In the genomic region with DNA sequence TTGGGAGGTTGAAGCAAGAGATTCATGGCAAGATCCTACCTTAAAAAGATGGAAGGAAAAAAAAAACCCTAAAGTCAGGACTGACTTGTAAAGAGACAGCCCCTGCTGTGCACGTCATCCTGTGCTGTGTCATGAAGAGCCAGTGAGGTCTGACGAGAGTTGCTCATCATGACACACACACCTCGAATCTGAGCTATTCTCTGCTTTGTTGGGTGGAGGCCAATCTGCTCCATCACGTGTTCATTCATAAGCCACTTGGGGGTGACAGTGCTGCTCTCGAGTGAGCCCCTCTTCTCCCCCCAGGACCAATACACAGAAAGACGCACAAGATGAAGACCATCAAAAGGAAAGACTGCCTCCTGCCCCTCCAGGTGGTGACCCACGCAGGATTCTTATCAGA, we compare ENCODE assay signal across 17 mouse cellular contexts. TPM values are rescaled to one million over a fixed set of nuclear protein-coding genes. Genes with fewer than 3 reads are reported as not detected.
DNase-seq lines count a peak whose midpoint lies in the region; ATAC-seq and TF ChIP-seq lines count a peak whose summit lies in the region.
"Had no signal": no experiment of that assay in that cellular context is flagged by ENCODE, and none has a peak within 500 bp of the region (broad histone marks: within the 10 kb centered on the region; RNA-seq: fewer than 3 reads in every experiment).

No protein-coding gene starts in this region.

- no peak overlapping the region for H3K4me3 ChIP-seq in layer of hippocampus, adult 2 months
- H3K4me3 ChIP-seq: embryonic facial prominence, embryonic 12.5 days; forebrain, embryonic 15.5 days; heart, embryonic 13.5 days had no signal

- ATAC-seq in CD4-positive, CD25-positive, alpha-beta regulatory T cell, adult 4 months = no peak
- ATAC-seq: forebrain, embryonic 15.5 days; hindbrain, postnatal 0 days had no signal

- no peak for TF ChIP-seq CTCF in layer of hippocampus, adult 2 months (conservative IDR thresholded peaks at IDR 0.05)

- peak; percentile 67 for DNase-seq in adrenal gland, adult 2 months
- DNase-seq in adrenal gland, postnatal 10 days = no peak
- DNase-seq in layer of hippocampus, adult 2 months (ENCODE audit: low spot score in 2 of 2) = no peak
- no peak for DNase-seq in layer of hippocampus, postnatal 25 days (ENCODE audit: extremely low spot score in 1 of 2, low spot score in 1 of 2)
- DNase-seq in NIH3T3 (ENCODE audit: low read depth) = peak; percentile 61
- no peak for DNase-seq in lung, postnatal 10 days
- DNase-seq: cerebellum, adult 11-12 months; cerebellum, adult 9-10 months; cerebellum, postnatal 25 days; gastrocnemius, postnatal 36 days; heart, postnatal 36 days; kidney, adult 11 months had no signal

- H3K27ac ChIP-seq in layer of hippocampus, adult 2 months = peak overlapping the region; percentile 5; the same call in 1 of the 2 replicates
- H3K27ac ChIP-seq: embryonic facial prominence, embryonic 12.5 days; forebrain, embryonic 15.5 days; heart, embryonic 13.5 days; hindbrain, postnatal 0 days had no signal

RNA-seq across cellular contexts. Expression of a gene that starts 26.7 kb away (rescaled TPM):
- total RNA-seq in adrenal gland, adult 2 months (2021) = 10 to 100 TPM; 10.3 to 14.9 TPM
- polyA plus RNA-seq in adrenal gland, adult 2 months (2012; rRNA removed) = 11.3 and 11.9 TPM in 2 replicates
- total RNA-seq in adrenal gland, postnatal 10 days (2021) = 10 to 100 TPM in 1 of 2 experiments, 1 to 10 TPM in 1; 9.0 to 10.7 TPM
- 1 to 10 TPM; 9.9 TPM for total RNA-seq in layer of hippocampus, adult 2 months (2021)
- 1 to 10 TPM; 8.3 to 9.4 TPM for total RNA-seq in layer of hippocampus, postnatal 25 days (2021)
- polyA plus RNA-seq in CD4-positive, CD25-positive, alpha-beta regulatory T cell, adult 4 months (2017; shearing (Covaris generic)) = 10 to 100 TPM; 21.7 to 37.7 TPM

RNA-seq across cellular contexts. Expression of a gene that starts 26.8 kb away (rescaled TPM):
- 10 to 100 TPM; 29.0 to 38.0 TPM for total RNA-seq in adrenal gland, adult 2 months (2021)
- 0.98 and 2.1 TPM in 2 replicates for polyA plus RNA-seq in adrenal gland, adult 2 months (2012; rRNA removed)
- total RNA-seq in adrenal gland, postnatal 10 days (2021) = 10 to 100 TPM; 21.0 to 22.5 TPM
- 10 to 100 TPM; 55.4 to 65.4 TPM for total RNA-seq in layer of hippocampus, adult 2 months (2021)
- 10 to 100 TPM; 58.9 to 62.1 TPM for total RNA-seq in layer of hippocampus, postnatal 25 days (2021)
- 10 to 100 TPM; 56.4 to 76.1 TPM for polyA plus RNA-seq in CD4-positive, CD25-positive, alpha-beta regulatory T cell, adult 4 months (2017; shearing (Covaris generic))

Comparison
In these comparisons a context has a peak if more than half of its experiments do, and no peak if none do; other contexts are left out.
1. DNase-seq: peak in adrenal gland, adult 2 months (single experiment) and NIH3T3 (single experiment); none in adrenal gland, postnatal 10 days (single experiment), layer of hippocampus, adult 2 months (0 of 2), layer of hippocampus, postnatal 25 days (0 of 2) and lung, postnatal 10 days (single experiment).